Mouse (Mus musculus): ENCODE measurements around the gene Enah. TPM values are rescaled to one million over a fixed set of nuclear protein-coding genes. Genes with fewer than 3 reads are reported as not detected.

Enah gene
- total and polyA plus RNA-seq, 3 experiments, result 0.45 to 0.69 TPM; not detected in 1

GRCm38 (mm10) chr1:181957736-181958135 is 62.1 kb downstream of the Enah start:
- TF ChIP-seq MYB (IDR thresholded peaks at IDR 0.05; ENCODE audit: low read depth, low read length) (no peak), NELFE (IDR thresholded peaks at IDR 0.05; ENCODE audit: low read depth, low read length) (no peak), UBTF (IDR thresholded peaks at IDR 0.05; ENCODE audit: borderline replicate concordance, insufficient read depth, low read depth, low read length) (no peak), ELF1 (IDR thresholded peaks at IDR 0.05; ENCODE audit: low read depth, low read length) (no peak), BHLHE40 (IDR thresholded peaks at IDR 0.05; ENCODE audit: borderline replicate concordance, low read depth, low read length) (no peak), TAL1 (IDR thresholded peaks at IDR 0.05; ENCODE audit: low read length) (no peak), TCF12 (IDR thresholded peaks at IDR 0.05; ENCODE audit: low read depth, low read length) (no peak), EP300 (IDR thresholded peaks at IDR 0.05; ENCODE audit: low read depth in 1 of 2, low read length in 2 of 2) (no peak), KAT2A (conservative IDR thresholded peaks at IDR 0.05; ENCODE audit: low read depth, low read length) (no peak), POLR2AphosphoS2 (IDR thresholded peaks at IDR 0.05; ENCODE audit: low read length) (no peak), ZKSCAN1 (IDR thresholded peaks at IDR 0.05; ENCODE audit: low read depth, low read length) (no peak), ZMIZ1 (IDR thresholded peaks at IDR 0.05; ENCODE audit: low read depth, low read length) (no peak), GATA1 (IDR thresholded peaks at IDR 0.05; ENCODE audit: low read depth, low read length) (no peak), MAZ (IDR thresholded peaks at IDR 0.05; ENCODE audit: low read depth, low read length) (no peak), MAX (IDR thresholded peaks at IDR 0.05; ENCODE audit: low read length) (no peak)
- DNase-seq (ENCODE audit: low read depth, low spot score), result no peak
- H3K9me3 ChIP-seq (replicated peaks; ENCODE audit: insufficient read depth, low read length), result no peaks in the 10 kb centered on the region
- H3K27ac ChIP-seq (ENCODE audit: control insufficient read depth, low read depth, low read length), result no peak overlapping the region
- no peak overlapping the region for H3K9ac ChIP-seq (ENCODE audit: control insufficient read depth, low read depth, low read length, poor library complexity, severe bottlenecking)
- H3K4me1 ChIP-seq (ENCODE audit: control insufficient read depth in 1 of 2, insufficient read depth in 2 of 2, low read length in 2 of 2), result no peaks in the 10 kb centered on the region
- H3K79me2 ChIP-seq (ENCODE audit: control insufficient read depth, insufficient read depth, low read length, poor library complexity), result no peaks in the 10 kb centered on the region
- peaks cover 0 to 3% of the 10 kb centered on the region in 2 experiments; a peak in 3 of 4 replicates for H3K27me3 ChIP-seq (ENCODE audit: control insufficient read depth in 1 of 2, insufficient read depth in 2 of 2, low read length in 2 of 2)
- H3K36me3 ChIP-seq (ENCODE audit: control insufficient read depth in 1 of 2, insufficient read depth in 2 of 2, low read length in 2 of 2), result no peaks in the 10 kb centered on the region
- no peak overlapping the region for H3K4me3 ChIP-seq (ENCODE audit: control insufficient read depth in 1 of 2, insufficient read depth in 1 of 2, low read depth in 2 of 2, low read length in 2 of 2)

GRCm38 (mm10) chr1:181953547-181953946 is 66.2 kb downstream of the Enah start:
- H3K9me3 ChIP-seq (replicated peaks; ENCODE audit: insufficient read depth, low read length), result no peaks in the 10 kb centered on the region
- TF ChIP-seq ELF1 (IDR thresholded peaks at IDR 0.05; ENCODE audit: low read depth, low read length) (no peak), MAFK (IDR thresholded peaks at IDR 0.05; ENCODE audit: borderline replicate concordance, low read depth, low read length) (no peak), KAT2A (conservative IDR thresholded peaks at IDR 0.05; ENCODE audit: low read depth, low read length) (no peak), MAX (IDR thresholded peaks at IDR 0.05; ENCODE audit: low read length) (no peak), SMC3 (IDR thresholded peaks at IDR 0.05; ENCODE audit: low read depth, low read length) (no peak), MAZ (IDR thresholded peaks at IDR 0.05; ENCODE audit: low read depth, low read length) (no peak), USF1 (IDR thresholded peaks at IDR 0.05; ENCODE audit: low read depth, low read length) (no peak), ZC3H11A (IDR thresholded peaks at IDR 0.05; ENCODE audit: low read depth, low read length) (no peak), CHD2 (IDR thresholded peaks at IDR 0.05; ENCODE audit: low read length) (no peak), POLR2AphosphoS5 (IDR thresholded peaks at IDR 0.05; ENCODE audit: borderline replicate concordance, low read depth, low read length) (no peak)
- no peak for DNase-seq (ENCODE audit: low read depth, low spot score)
- H3K36me3 ChIP-seq (ENCODE audit: control insufficient read depth in 1 of 2, insufficient read depth in 2 of 2, low read length in 2 of 2), result no peaks in the 10 kb centered on the region
- peaks cover 1 to 3% of the 10 kb centered on the region in 2 experiments; a peak in 3 of 4 replicates for H3K27me3 ChIP-seq (ENCODE audit: control insufficient read depth in 1 of 2, insufficient read depth in 2 of 2, low read length in 2 of 2)
- H3K27ac ChIP-seq (ENCODE audit: control insufficient read depth, low read depth, low read length), result no peak overlapping the region
- no peaks in the 10 kb centered on the region for H3K79me2 ChIP-seq (ENCODE audit: control insufficient read depth, insufficient read depth, low read length, poor library complexity)
- no peaks in the 10 kb centered on the region for H3K4me1 ChIP-seq (ENCODE audit: control insufficient read depth in 1 of 2, insufficient read depth in 2 of 2, low read length in 2 of 2)
- no peak overlapping the region for H3K4me3 ChIP-seq (ENCODE audit: control insufficient read depth in 1 of 2, insufficient read depth in 1 of 2, low read depth in 2 of 2, low read length in 2 of 2)
- no peak overlapping the region for H3K9ac ChIP-seq (ENCODE audit: control insufficient read depth, low read depth, low read length, poor library complexity, severe bottlenecking)

Measured in MEL (cell line).